Mouse (Mus musculus) kidney, adult 2 months (tissue): ENCODE measurements around the gene Man2a1.

ENCODE experiments used
- CTCF ChIP-seq: fragments of 200-500 bp; conservative IDR thresholded peaks from 2 replicates; pipeline ENCODE4 v1.5.1; 2011; ENCODE audit warnings: low read depth, mild to moderate bottlenecking, control low read depth, low read length, moderate library complexity, mixed read lengths; ENCODE audit not compliant: insufficient read depth, insufficient read length
- POLR2A ChIP-seq: fragments of 200-500 bp; IDR thresholded peaks from one replicate; pipeline ENCODE4 v1.6.1; 2011; ENCODE audit warnings: low read depth, low read length, control low read depth

DNA sequence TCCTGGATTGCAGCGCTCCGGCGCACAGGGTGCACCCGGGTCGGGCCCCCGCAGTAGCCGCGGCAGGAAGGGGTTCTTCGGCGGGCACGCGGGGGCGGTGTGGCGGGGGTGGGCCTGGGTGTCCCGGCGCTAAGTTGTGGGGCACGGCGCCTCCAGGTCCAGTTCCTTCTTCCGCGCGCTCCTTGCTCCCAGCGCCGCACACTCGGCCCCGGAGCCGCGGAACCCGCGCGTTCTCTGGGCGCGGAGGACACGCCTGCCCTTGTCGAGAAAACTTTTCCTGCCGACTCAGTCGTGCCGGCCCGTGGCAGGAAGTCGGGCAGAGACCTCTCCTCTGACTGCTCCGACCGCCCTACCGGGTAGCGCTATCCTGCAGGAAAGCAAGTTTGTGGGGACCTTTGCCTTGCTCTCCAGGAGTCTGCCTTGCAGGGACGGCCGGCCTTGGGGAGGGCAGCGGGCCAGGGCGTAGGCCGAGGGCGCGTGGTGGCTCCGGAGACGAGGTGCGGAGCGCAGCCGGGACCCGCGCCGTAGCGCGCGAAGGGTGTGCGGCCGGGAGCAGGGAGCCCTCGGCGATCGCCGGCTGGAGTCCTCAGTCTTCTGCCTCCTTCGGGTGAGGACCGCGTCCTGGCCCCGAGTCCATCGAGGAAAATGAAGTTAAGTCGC, 685 bp downstream of the Man2a1 start:
- TF ChIP-seq POLR2A = no peak
- TF ChIP-seq CTCF = no peak
